Mouse (Mus musculus): Measurements from ENCODE around the gene Bap1.

DNA sequence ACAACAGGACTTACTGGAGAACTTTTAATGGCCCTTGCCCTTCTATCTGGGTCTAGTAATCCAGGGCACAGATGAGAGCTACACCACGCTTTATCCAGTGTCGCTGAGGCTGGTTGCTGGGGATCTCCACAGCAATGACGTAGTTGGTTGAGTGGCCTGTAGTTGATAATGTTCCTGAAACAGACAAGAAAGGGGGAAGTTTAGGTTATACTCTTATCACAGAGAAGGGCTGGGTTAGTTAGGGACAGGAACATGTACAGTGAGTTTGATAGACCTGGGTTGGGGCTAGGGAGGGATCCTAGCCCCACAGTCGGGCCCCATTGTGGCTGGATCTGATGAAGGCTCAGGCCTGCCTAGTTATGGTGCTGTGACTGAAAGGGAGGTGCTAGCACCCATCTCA is 9.1 kb downstream of the Bap1 start:
- TF ChIP-seq CTCF (IDR thresholded peaks at IDR 0.05; ENCODE audit: low read depth, low read length) = no peak
- no peak for TF ChIP-seq POLR2A (IDR thresholded peaks at IDR 0.05; ENCODE audit: insufficient read depth, low read length)
- TF ChIP-seq EP300 (IDR thresholded peaks at IDR 0.05; ENCODE audit: insufficient read depth, low read depth, low read length) = no peak

Data from ES-Bruce4 (cell line).